Mouse (Mus musculus) embryonic fibroblast, embryonic 13.5 days (primary cell): ENCODE results near the gene Ebf1.

Source experiments
- CTCF ChIP-seq: IDR thresholded peaks from 2 replicates; pipeline ENCODE4 v1.5.1; 2011; ENCODE audit warnings: mild to moderate bottlenecking, control low read depth, low read length, moderate library complexity, borderline replicate concordance; ENCODE audit not compliant: insufficient read depth
- POLR2A ChIP-seq: IDR thresholded peaks from 2 replicates; pipeline ENCODE4 v1.6.1; 2011; ENCODE audit warnings: low read depth, mild to moderate bottlenecking, control low read depth, low read length, moderate library complexity

GRCm38 (mm10) chr11:44745946-44746345 is 128.8 kb downstream of the Ebf1 start:
- TF ChIP-seq POLR2A (no peak), CTCF (no peak)
